Mouse (Mus musculus) MEL (cell line): ENCODE results near the gene Gabra6. TPM values are rescaled to one million over a fixed set of nuclear protein-coding genes. Genes with fewer than 3 reads are reported as not detected.

Experiments used
- DNase-seq: peaks from one replicate; pipeline ENCODE4 v3.0.0; 2011; ENCODE audit warnings: low read depth, low spot score
- H3K27ac ChIP-seq: 2 replicates; pipeline ENCODE4 v1.5.1; 2012; ENCODE audit warnings: low read depth, mild to moderate bottlenecking, control low read depth, low read length, moderate library complexity; ENCODE audit not compliant: control insufficient read depth
- H3K27me3 ChIP-seq, 2 experiments: fragments of 150-350 bp in 1 of 2; sonication (generic) in 1 of 2; 2 replicates each; pipeline ENCODE4 v1.6.1; 2012; ENCODE audit warnings: low read length in 2 of 2, mild to moderate bottlenecking in 2 of 2, improper control_type of control experiment in 1 of 2, moderate library complexity in 1 of 2; ENCODE audit not compliant: insufficient read depth in 2 of 2, control insufficient read depth in 1 of 2
- H3K36me3 ChIP-seq, 2 experiments: 2 replicates each; pipeline ENCODE4 v1.6.1; 2012 to 2014; ENCODE audit warnings: low read length in 2 of 2, improper control_type of control experiment in 1 of 2, inconsistent platforms in 1 of 2, mild to moderate bottlenecking in 1 of 2; ENCODE audit not compliant: insufficient read depth in 2 of 2, control insufficient read depth in 1 of 2
- H3K4me1 ChIP-seq, 2 experiments: fragments of 150-350 bp in 1 of 2; sonication (generic) in 1 of 2; 2 replicates each; pipeline ENCODE4 v1.6.1; 2012; ENCODE audit warnings: low read length in 2 of 2, improper control_type of control experiment in 1 of 2, mild to moderate bottlenecking in 1 of 2; ENCODE audit not compliant: insufficient read depth in 2 of 2, control insufficient read depth in 1 of 2
- H3K4me3 ChIP-seq, 2 experiments: fragments of 150-350 bp in 1 of 2; sonication (generic) in 1 of 2; 2 replicates each; pipeline ENCODE4 v1.5.1; 2012; ENCODE audit warnings: low read depth in 2 of 2, low read length in 2 of 2, mild to moderate bottlenecking in 2 of 2, moderate library complexity in 2 of 2, control low read depth in 1 of 2, improper control_type of control experiment in 1 of 2; ENCODE audit not compliant: control insufficient read depth in 1 of 2, insufficient read depth in 1 of 2
- H3K79me2 ChIP-seq: 2 replicates; pipeline ENCODE4 v1.6.1; 2012; ENCODE audit warnings: mild to moderate bottlenecking, low read length, moderate library complexity; ENCODE audit not compliant: control insufficient read depth, poor library complexity, insufficient read depth
- H3K9ac ChIP-seq: 2 replicates; pipeline ENCODE4 v1.6.1; 2012; ENCODE audit warnings: low read depth, mild to moderate bottlenecking, control low read depth, low read length, moderate library complexity; ENCODE audit not compliant: control insufficient read depth, poor library complexity, severe bottlenecking
- H3K9me3 ChIP-seq: fragments of 150-350 bp; sonication (generic); replicated peaks from 2 replicates; pipeline ENCODE4 v1.6.1; 2012; ENCODE audit warnings: mild to moderate bottlenecking, low read length, improper control_type of control experiment, moderate library complexity; ENCODE audit not compliant: insufficient read depth
- BHLHE40 ChIP-seq: IDR thresholded peaks from 2 replicates; pipeline ENCODE4 v1.6.1; 2012; ENCODE audit warnings: low read depth, mild to moderate bottlenecking, inconsistent platforms, low read length, improper control_type of control experiment, borderline replicate concordance
- CHD1 ChIP-seq: IDR thresholded peaks from 2 replicates; pipeline ENCODE4 v1.6.1; 2012; ENCODE audit warnings: low read depth, mild to moderate bottlenecking, inconsistent platforms, low read length, improper control_type of control experiment
- CTCF ChIP-seq, 3 experiments: IDR thresholded peaks in 2 of 3; conservative IDR thresholded peaks in 1 of 3; 2 replicates each; pipeline ENCODE4 v1.5.1; 2011 to 2012; ENCODE audit warnings: low read length in 3 of 3, low read depth in 2 of 3, mild to moderate bottlenecking in 2 of 3, improper control_type of control experiment in 1 of 3, inconsistent platforms in 1 of 3, mixed read lengths in 1 of 3, moderate library complexity in 1 of 3; ENCODE audit not compliant: control insufficient read depth in 1 of 3, insufficient read depth in 1 of 3, poor library complexity in 1 of 3, severe bottlenecking in 1 of 3
- ELF1 ChIP-seq: IDR thresholded peaks from 2 replicates; pipeline ENCODE4 v1.6.1; 2014; ENCODE audit warnings: low read depth, mild to moderate bottlenecking, inconsistent platforms, low read length, improper control_type of control experiment, moderate library complexity
- JUND ChIP-seq: IDR thresholded peaks from 2 replicates; pipeline ENCODE4 v1.6.1; 2011; ENCODE audit warnings: low read depth, mild to moderate bottlenecking, improper control_type of control experiment, low read length
- KAT2A ChIP-seq: conservative IDR thresholded peaks from 2 replicates; pipeline ENCODE4 v1.6.1; 2012; ENCODE audit warnings: low read depth, low read length, improper control_type of control experiment, inconsistent platforms
- MYB ChIP-seq: IDR thresholded peaks from 2 replicates; pipeline ENCODE4 v1.6.1; 2011; ENCODE audit warnings: mild to moderate bottlenecking, low read depth, low read length, improper control_type of control experiment
- NELFE ChIP-seq: IDR thresholded peaks from 2 replicates; pipeline ENCODE4 v1.6.1; 2011; ENCODE audit warnings: low read depth, low read length, improper control_type of control experiment
- NRF1 ChIP-seq: IDR thresholded peaks from 2 replicates; pipeline ENCODE4 v1.6.1; 2014; ENCODE audit warnings: low read depth, mild to moderate bottlenecking, inconsistent platforms, low read length, improper control_type of control experiment, moderate library complexity; ENCODE audit not compliant: poor library complexity, insufficient read depth, severe bottlenecking
- RAD21 ChIP-seq: IDR thresholded peaks from 2 replicates; pipeline ENCODE4 v1.6.1; 2011; ENCODE audit warnings: mild to moderate bottlenecking, low read depth, low read length, improper control_type of control experiment
- SMC3 ChIP-seq: IDR thresholded peaks from 2 replicates; pipeline ENCODE4 v1.6.1; 2011; ENCODE audit warnings: low read depth, low read length, improper control_type of control experiment
- TBP ChIP-seq: IDR thresholded peaks from 2 replicates; pipeline ENCODE4 v1.8.0; 2011; ENCODE audit warnings: low read depth, low read length, improper control_type of control experiment
- TCF12 ChIP-seq: IDR thresholded peaks from 2 replicates; pipeline ENCODE4 v1.6.1; 2014; ENCODE audit warnings: low read depth, mild to moderate bottlenecking, inconsistent platforms, low read length, improper control_type of control experiment, moderate library complexity
- UBTF ChIP-seq: IDR thresholded peaks from 2 replicates; pipeline ENCODE4 v1.6.1; 2012; ENCODE audit warnings: low read depth, mild to moderate bottlenecking, inconsistent platforms, low read length, improper control_type of control experiment, moderate library complexity, borderline replicate concordance; ENCODE audit not compliant: insufficient read depth
- USF1 ChIP-seq: IDR thresholded peaks from 2 replicates; pipeline ENCODE4 v1.6.1; 2014; ENCODE audit warnings: low read depth, mild to moderate bottlenecking, inconsistent platforms, low read length, improper control_type of control experiment, moderate library complexity
- ZNF384 ChIP-seq: IDR thresholded peaks from 2 replicates; pipeline ENCODE4 v1.6.1; 2012; ENCODE audit warnings: low read depth, mild to moderate bottlenecking, inconsistent platforms, low read length, improper control_type of control experiment
- polyA plus RNA-seq, 2 experiments: library from polyadenylated mRNA; stranded (reverse) in 1 of 2; unstranded in 1 of 2; fragments of >175 nt in 1 of 2; fragments of >200 nt in 1 of 2; gene quantifications; 2 replicates each; pipeline versions ENCODE4 v1.2.1 to v1.2.4; 2012; ENCODE audit warnings: low replicate concordance in 2 of 2, low read depth in 1 of 2; ENCODE audit not compliant: insufficient read length in 2 of 2, insufficient read depth in 1 of 2, missing spikeins in 1 of 2
- total RNA-seq: library from RNA; depleted of rRNA; stranded (reverse); fragments of 300-350 nt; gene quantifications from 2 replicates; pipeline ENCODE4 v1.2.3, GENCODE M21; 2012

Gene Gabra6
- total and polyA plus RNA-seq, 3 experiments: not detected

GRCm38 (mm10) chr11:42319101-42319500, 1.8 kb downstream of the Gabra6 start:
- no peaks in the 10 kb centered on the region for H3K9me3 ChIP-seq
- no peak overlapping the region for H3K9ac ChIP-seq
- no peak overlapping the region for H3K27ac ChIP-seq
- no peak for TF ChIP-seq JUND
- TF ChIP-seq BHLHE40: no peak
- H3K4me1 ChIP-seq: no peaks in the 10 kb centered on the region
- H3K4me3 ChIP-seq: no peak overlapping the region
- no peaks in the 10 kb centered on the region for H3K79me2 ChIP-seq
- DNase-seq: no peak
- H3K36me3 ChIP-seq: no peaks in the 10 kb centered on the region
- no peaks in the 10 kb centered on the region for H3K27me3 ChIP-seq

GRCm38 (mm10) chr11:42317985-42318384, 2.9 kb downstream of the Gabra6 start:
- Histone ChIP-seq H3K27ac (no peak overlapping the region), H3K79me2 (no peaks in the 10 kb centered on the region), H3K36me3 (no peaks in the 10 kb centered on the region), H3K9me3 (no peaks in the 10 kb centered on the region), H3K27me3 (no peaks in the 10 kb centered on the region), H3K4me3 (no peak overlapping the region), H3K9ac (no peak overlapping the region), H3K4me1 (no peaks in the 10 kb centered on the region)
- DNase-seq: no peak
- TF ChIP-seq USF1 (no peak), MYB (no peak), TBP (no peak), ELF1 (no peak), NRF1 (no peak), ZNF384 (no peak), CTCF (IDR thresholded peaks at IDR 0.05 in 2 of 3, conservative IDR thresholded peaks at IDR 0.05 in 1 of 3; ENCODE audit: control insufficient read depth in 1 of 3, insufficient read depth in 1 of 3, low read depth in 2 of 3, low read length in 3 of 3, poor library complexity in 1 of 3, severe bottlenecking in 1 of 3) (no peak), JUND (no peak), SMC3 (no peak)

GRCm38 (mm10) chr11:42314850-42315249, 6.0 kb downstream of the Gabra6 start:
- Histone ChIP-seq H3K4me1 (no peaks in the 10 kb centered on the region), H3K27ac (no peak overlapping the region), H3K4me3 (no peak overlapping the region), H3K9ac (no peak overlapping the region), H3K79me2 (no peaks in the 10 kb centered on the region), H3K9me3 (no peaks in the 10 kb centered on the region), H3K36me3 (no peaks in the 10 kb centered on the region), H3K27me3 (no peaks in the 10 kb centered on the region)
- TF ChIP-seq USF1: no peak
- no peak for TF ChIP-seq NELFE
- no peak for TF ChIP-seq RAD21
- TF ChIP-seq KAT2A: no peak
- TF ChIP-seq CHD1: no peak
- no peak for TF ChIP-seq UBTF
- TF ChIP-seq TCF12: no peak
- no peak for DNase-seq
